Mouse (Mus musculus): ENCODE results near the gene Gm8994. TPM values are rescaled to one million over a fixed set of nuclear protein-coding genes. Genes with fewer than 3 reads are reported as not detected.
"Not testable (repeated sequence)": the region's sequence is repeated elsewhere in the genome, so short reads cannot be mapped to it uniquely, and the experiment has no call there.

Gene Gm8994
- not detected in 2 replicates for polyA plus RNA-seq (2015; fragmentation: Nextera tagmentation; extraction: Ambion mirVana)

GRCm38 (mm10) chr6:136327239-136327638 is at the start of gene Gm8994:
Gene Gm8994, plus strand, starts transcription at chr6:136327539.
- H3K27ac ChIP-seq (replicated peaks); H3K36me3 ChIP-seq; ATAC-seq (ENCODE audit: extremely low read depth, insufficient number of reproducible peaks, low FRiP score, low TSS enrichment); H3K27me3 ChIP-seq (replicated peaks); H3K4me1 ChIP-seq; H3K4me3 ChIP-seq; H3K4me2 ChIP-seq; H3K9me3 ChIP-seq; H3K9ac ChIP-seq: not testable (repeated sequence)
- 83% methylated on average over 4 of the region's 4 CpGs for WGBS

GRCm38 (mm10) chr6:136277685-136278084 is 49.7 kb upstream of the Gm8994 start:
- H3K9ac ChIP-seq: no peak overlapping the region
- no peaks in the 10 kb centered on the region for H3K9me3 ChIP-seq
- no peaks in the 10 kb centered on the region for H3K36me3 ChIP-seq
- H3K4me2 ChIP-seq: no peak overlapping the region
- no peaks in the 10 kb centered on the region for H3K27me3 ChIP-seq (replicated peaks)
- no peaks in the 10 kb centered on the region for H3K4me1 ChIP-seq
- no peak overlapping the region for H3K27ac ChIP-seq (replicated peaks)
- H3K4me3 ChIP-seq: no peak overlapping the region
- ATAC-seq (ENCODE audit: extremely low read depth, insufficient number of reproducible peaks, low FRiP score, low TSS enrichment): no peak
- WGBS: 75% methylated on average over 4 of the region's 4 CpGs

- Histone ChIP-seq H3K27ac (replicated peaks) (no peak overlapping the region), H3K4me2 (no peak overlapping the region), H3K4me3 (no peak overlapping the region), H3K27me3 (replicated peaks) (no peaks in the 10 kb centered on the region), H3K9ac (no peak overlapping the region), H3K36me3 (no peaks in the 10 kb centered on the region), H3K4me1 (no peaks in the 10 kb centered on the region), H3K9me3 (no peaks in the 10 kb centered on the region)
- 80% methylated on average over 8 of the region's 8 CpGs for WGBS
- no peak for ATAC-seq (ENCODE audit: extremely low read depth, insufficient number of reproducible peaks, low FRiP score, low TSS enrichment)
These were observed 42.8 kb upstream of the Gm8994 start for GRCm38 (mm10) chr6:136284565-136284964.

GRCm38 (mm10) chr6:136286180-136286579 is 41.2 kb upstream of the Gm8994 start:
- Histone ChIP-seq H3K27ac (replicated peaks) (no peak overlapping the region), H3K4me3 (no peak overlapping the region), H3K9me3 (no peaks in the 10 kb centered on the region), H3K4me1 (no peaks in the 10 kb centered on the region), H3K9ac (no peak overlapping the region), H3K27me3 (replicated peaks) (no peaks in the 10 kb centered on the region), H3K36me3 (no peaks in the 10 kb centered on the region), H3K4me2 (no peak overlapping the region)
- no peak for ATAC-seq (ENCODE audit: extremely low read depth, insufficient number of reproducible peaks, low FRiP score, low TSS enrichment)
- 40% methylated on average over 11 of the region's 11 CpGs for WGBS

GRCm38 (mm10) chr6:136286589-136286988 is 40.8 kb upstream of the Gm8994 start:
- Histone ChIP-seq H3K9me3 (no peaks in the 10 kb centered on the region), H3K4me3 (no peak overlapping the region), H3K27me3 (replicated peaks) (no peaks in the 10 kb centered on the region), H3K36me3 (no peaks in the 10 kb centered on the region), H3K9ac (no peak overlapping the region), H3K27ac (replicated peaks) (no peak overlapping the region), H3K4me2 (no peak overlapping the region), H3K4me1 (no peaks in the 10 kb centered on the region)
- ATAC-seq (ENCODE audit: extremely low read depth, insufficient number of reproducible peaks, low FRiP score, low TSS enrichment): no peak
- WGBS: 68% methylated on average over 4 of the region's 4 CpGs

GRCm38 (mm10) chr6:136291424-136291823 is 35.9 kb upstream of the Gm8994 start:
- no peak for ATAC-seq (ENCODE audit: extremely low read depth, insufficient number of reproducible peaks, low FRiP score, low TSS enrichment)
- Histone ChIP-seq H3K27ac (replicated peaks) (no peak overlapping the region), H3K9ac (no peak overlapping the region), H3K9me3 (peaks cover 9% of the 10 kb centered on the region; the same call in 1 of the 2 replicates), H3K36me3 (no peaks in the 10 kb centered on the region), H3K4me1 (no peaks in the 10 kb centered on the region), H3K4me3 (no peak overlapping the region), H3K4me2 (no peak overlapping the region), H3K27me3 (replicated peaks) (no peaks in the 10 kb centered on the region)
- WGBS: 84% methylated on average over 3 of the region's 3 CpGs

GRCm38 (mm10) chr6:136291951-136292714 is 35.2 kb upstream of the Gm8994 start:
- 60% methylated on average over 11 of the region's 11 CpGs for WGBS
- Histone ChIP-seq H3K4me1 (no peaks in the 10 kb centered on the region), H3K9me3 (peaks cover 9% of the 10 kb centered on the region; the same call in 1 of the 2 replicates), H3K9ac (no peak overlapping the region), H3K4me2 (no peak overlapping the region), H3K27ac (replicated peaks) (no peak overlapping the region), H3K27me3 (replicated peaks) (no peaks in the 10 kb centered on the region), H3K4me3 (no peak overlapping the region), H3K36me3 (no peaks in the 10 kb centered on the region)
- no peak for ATAC-seq (ENCODE audit: extremely low read depth, insufficient number of reproducible peaks, low FRiP score, low TSS enrichment)

GRCm38 (mm10) chr6:136293700-136294099 is 33.6 kb upstream of the Gm8994 start:
- H3K27me3 ChIP-seq (replicated peaks): no peaks in the 10 kb centered on the region
- H3K4me2 ChIP-seq: no peak overlapping the region
- H3K4me3 ChIP-seq: no peak overlapping the region
- no peak for ATAC-seq (ENCODE audit: extremely low read depth, insufficient number of reproducible peaks, low FRiP score, low TSS enrichment)
- WGBS: 77% methylated on average over 6 of the region's 6 CpGs
- H3K4me1 ChIP-seq: no peaks in the 10 kb centered on the region
- H3K9me3 ChIP-seq: peaks cover 9% of the 10 kb centered on the region; the same call in 1 of the 2 replicates
- H3K36me3 ChIP-seq: no peaks in the 10 kb centered on the region
- H3K9ac ChIP-seq: no peak overlapping the region
- no peak overlapping the region for H3K27ac ChIP-seq (replicated peaks)

- WGBS: 71% methylated on average over 4 of the region's 4 CpGs
- H3K4me3 ChIP-seq: no peak overlapping the region
These were observed 31.5 kb upstream of the Gm8994 start for GRCm38 (mm10) chr6:136295821-136296220.

GRCm38 (mm10) chr6:136296251-136296650 is 31.1 kb upstream of the Gm8994 start:
- H3K4me1 ChIP-seq: no peaks in the 10 kb centered on the region
- no peak for ATAC-seq (ENCODE audit: extremely low read depth, insufficient number of reproducible peaks, low FRiP score, low TSS enrichment)
- no peaks in the 10 kb centered on the region for H3K27me3 ChIP-seq (replicated peaks)
- H3K9ac ChIP-seq: no peak overlapping the region
- no peak overlapping the region for H3K27ac ChIP-seq (replicated peaks)
- peaks cover 9% of the 10 kb centered on the region; the same call in 1 of the 2 replicates for H3K9me3 ChIP-seq
- no peak overlapping the region for H3K4me3 ChIP-seq
- H3K4me2 ChIP-seq: no peak overlapping the region
- H3K36me3 ChIP-seq: no peaks in the 10 kb centered on the region
- WGBS: 82% methylated on average over 2 of the region's 2 CpGs

More at GRCm38 (mm10) chr6:136295821-136296220, 31.5 kb upstream of the Gm8994 start:
- Histone ChIP-seq H3K9me3 (peaks cover 9% of the 10 kb centered on the region; the same call in 1 of the 2 replicates), H3K36me3 (no peaks in the 10 kb centered on the region), H3K9ac (no peak overlapping the region), H3K27me3 (replicated peaks) (no peaks in the 10 kb centered on the region), H3K4me1 (no peaks in the 10 kb centered on the region), H3K4me2 (no peak overlapping the region), H3K27ac (replicated peaks) (no peak overlapping the region)
- no peak for ATAC-seq (ENCODE audit: extremely low read depth, insufficient number of reproducible peaks, low FRiP score, low TSS enrichment)

- Histone ChIP-seq H3K27ac (replicated peaks) (no peak overlapping the region), H3K36me3 (no peaks in the 10 kb centered on the region), H3K9ac (no peak overlapping the region), H3K4me2 (no peak overlapping the region), H3K4me1 (no peaks in the 10 kb centered on the region), H3K4me3 (no peak overlapping the region), H3K27me3 (replicated peaks) (no peaks in the 10 kb centered on the region), H3K9me3 (no peaks in the 10 kb centered on the region)
- ATAC-seq (ENCODE audit: extremely low read depth, insufficient number of reproducible peaks, low FRiP score, low TSS enrichment): no peak
These were observed 23.8 kb upstream of the Gm8994 start for GRCm38 (mm10) chr6:136303514-136303913.

GRCm38 (mm10) chr6:136304369-136304988 is 22.9 kb upstream of the Gm8994 start:
- H3K36me3 ChIP-seq: no peaks in the 10 kb centered on the region
- H3K4me1 ChIP-seq: no peaks in the 10 kb centered on the region
- WGBS: 70% methylated on average over 11 of the region's 11 CpGs
- H3K4me3 ChIP-seq: no peak overlapping the region
- no peak overlapping the region for H3K27ac ChIP-seq (replicated peaks)
- no peak overlapping the region for H3K4me2 ChIP-seq
- no peak overlapping the region for H3K9ac ChIP-seq
- no peaks in the 10 kb centered on the region for H3K27me3 ChIP-seq (replicated peaks)
- H3K9me3 ChIP-seq: no peaks in the 10 kb centered on the region
- no peak for ATAC-seq (ENCODE audit: extremely low read depth, insufficient number of reproducible peaks, low FRiP score, low TSS enrichment)
